8 mouse cellular contexts compared by ENCODE assay signal in the genomic region with DNA sequence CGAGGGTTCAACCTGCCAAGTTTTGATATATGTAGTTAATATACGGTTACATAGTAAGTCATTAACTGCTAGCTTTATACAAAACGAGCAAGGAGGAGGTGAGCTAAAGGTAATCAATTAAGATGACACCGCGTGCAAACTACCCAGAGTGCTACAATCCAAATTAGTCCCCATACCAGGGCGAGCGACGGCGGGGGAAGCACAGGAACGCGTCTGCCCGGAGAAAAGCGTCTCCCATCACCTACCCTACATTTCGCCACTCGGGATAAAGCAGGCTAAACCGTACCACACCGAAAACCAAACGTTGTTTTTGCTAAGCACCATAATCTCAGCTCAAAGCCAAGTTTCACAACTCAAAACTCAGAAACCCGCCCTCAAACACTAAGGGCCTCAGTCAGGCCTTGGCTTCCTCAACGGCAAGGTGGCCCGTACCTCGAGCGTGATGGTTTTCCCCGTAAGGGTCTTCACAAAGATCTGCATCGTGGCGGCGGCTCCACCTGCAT. TPM values are rescaled to one million over a fixed set of nuclear protein-coding genes. Genes with fewer than 3 reads are reported as not detected.
DNase-seq lines count a peak whose midpoint lies in the region; ATAC-seq and TF ChIP-seq lines count a peak whose summit lies in the region.

No protein-coding gene starts in this region.

- no peak for DNase-seq in heart, adult 18-20 months
- no peak for DNase-seq in MEL (ENCODE audit: low read depth, low spot score)
- peak; percentile 51 for DNase-seq in gonadal fat pad, adult 2 months (ENCODE audit: low read depth)
- DNase-seq in layer of hippocampus, postnatal 25 days (ENCODE audit: extremely low spot score in 1 of 2, low spot score in 1 of 2), result no peak
- DNase-seq in ovary, postnatal 10 days (ENCODE audit: low spot score), result no peak
- no peak for DNase-seq in B cell, adult 2 months

- no peak for TF ChIP-seq RAD21 in MEL (IDR thresholded peaks at IDR 0.05; ENCODE audit: low read depth, low read length)

- peak overlapping the region; percentile 97 for H3K9ac ChIP-seq in heart, embryonic 14.5 days (ENCODE audit: low read length)
- peak overlapping the region; percentile 97 for H3K9ac ChIP-seq in MEL (ENCODE audit: control insufficient read depth, low read depth, low read length, poor library complexity, severe bottlenecking)

- H3K27me3 ChIP-seq in heart, embryonic 14.5 days (ENCODE audit: control insufficient read depth, insufficient read depth, low read length), result no peaks in the 10 kb centered on the region
- H3K27me3 ChIP-seq in MEL (ENCODE audit: control insufficient read depth in 1 of 2, insufficient read depth in 2 of 2, low read length in 2 of 2), result no peaks in the 10 kb centered on the region
- H3K27me3 ChIP-seq in megakaryocyte, embryonic 14.5 days (replicated peaks), result no peaks in the 10 kb centered on the region

- no peak for TF ChIP-seq EP300 in MEL (IDR thresholded peaks at IDR 0.05; ENCODE audit: low read depth in 1 of 2, low read length in 2 of 2)

- peak; percentile 7 to 69; a peak in 3 of 4 replicates for TF ChIP-seq POLR2A in MEL (IDR thresholded peaks at IDR 0.05; ENCODE audit: control insufficient read depth in 1 of 2, insufficient read depth in 1 of 2, low read depth in 1 of 2, low read length in 2 of 2, poor library complexity in 1 of 2)

- TF ChIP-seq CTCF in MEL (IDR thresholded peaks at IDR 0.05 in 2 of 3, conservative IDR thresholded peaks at IDR 0.05 in 1 of 3; ENCODE audit: control insufficient read depth in 1 of 3, insufficient read depth in 1 of 3, low read depth in 2 of 3, low read length in 3 of 3, poor library complexity in 1 of 3, severe bottlenecking in 1 of 3), result no peak

- H3K4me1 ChIP-seq in heart, embryonic 14.5 days (ENCODE audit: control insufficient read depth in 2 of 2, insufficient read depth in 2 of 2, low read length in 2 of 2), result peaks cover 0 to 6% of the 10 kb centered on the region in 2 experiments; a peak in 2 of 4 replicates
- peaks cover 4 to 17% of the 10 kb centered on the region in 2 experiments for H3K4me1 ChIP-seq in MEL (ENCODE audit: control insufficient read depth in 1 of 2, insufficient read depth in 2 of 2, low read length in 2 of 2)
- H3K4me1 ChIP-seq in megakaryocyte, embryonic 14.5 days, result peaks cover 22% of the 10 kb centered on the region

- H3K27ac ChIP-seq in heart, embryonic 14.5 days (replicated peaks in 1 of 2; ENCODE audit: control insufficient read depth in 1 of 2, insufficient read depth in 1 of 2, low read depth in 2 of 2, low read length in 2 of 2), result peak overlapping the region; percentile 72 to 78
- H3K27ac ChIP-seq in MEL (ENCODE audit: control insufficient read depth, low read depth, low read length), result peak overlapping the region; percentile 95

- no peak for ATAC-seq in heart, embryonic 14.5 days (ENCODE audit: insufficient number of reproducible peaks, insufficient read depth, low FRiP score, low read depth)

- H3K36me3 ChIP-seq in heart, embryonic 14.5 days (ENCODE audit: control insufficient read depth, insufficient read depth, low read length), result peaks cover 44% of the 10 kb centered on the region
- peaks cover 26 to 33% of the 10 kb centered on the region in 2 experiments for H3K36me3 ChIP-seq in MEL (ENCODE audit: control insufficient read depth in 1 of 2, insufficient read depth in 2 of 2, low read length in 2 of 2)
- peaks cover 38% of the 10 kb centered on the region for H3K36me3 ChIP-seq in megakaryocyte, embryonic 14.5 days (replicated peaks; ENCODE audit: low read length)

- under 1% methylated on average over 27 of the region's 27 CpGs for WGBS in heart, embryonic 14.5 days

- H3K4me3 ChIP-seq in heart, embryonic 14.5 days (ENCODE audit: control insufficient read depth in 1 of 2, insufficient read depth in 1 of 2, low read depth in 1 of 2, low read length in 2 of 2), result peak overlapping the region; percentile 69 to 79
- H3K4me3 ChIP-seq in MEL (ENCODE audit: control insufficient read depth in 1 of 2, insufficient read depth in 1 of 2, low read depth in 2 of 2, low read length in 2 of 2), result peak overlapping the region; percentile 75 to 99
- H3K4me3 ChIP-seq in megakaryocyte, embryonic 14.5 days (replicated peaks), result peak overlapping the region; percentile 97

- H3K4me2 ChIP-seq in heart, embryonic 14.5 days (ENCODE audit: low read length), result peak overlapping the region; percentile 82

- H3K9me3 ChIP-seq in heart, embryonic 14.5 days (ENCODE audit: control insufficient read depth, low read length), result no peaks in the 10 kb centered on the region
- no peaks in the 10 kb centered on the region for H3K9me3 ChIP-seq in MEL (replicated peaks; ENCODE audit: insufficient read depth, low read length)
- H3K9me3 ChIP-seq in megakaryocyte, embryonic 14.5 days, result no peaks in the 10 kb centered on the region

- peaks cover 26% of the 10 kb centered on the region for H3K79me2 ChIP-seq in MEL (ENCODE audit: control insufficient read depth, insufficient read depth, low read length, poor library complexity)

TF ChIP-seq in MEL, 35 proteins besides CTCF, POLR2A, EP300 and RAD21:
- TF ChIP-seq NELFE (IDR thresholded peaks at IDR 0.05; ENCODE audit: low read depth, low read length) (no peak), POLR2AphosphoS2 (IDR thresholded peaks at IDR 0.05; ENCODE audit: low read length) (peak; percentile 50; the same call in 1 of the 2 replicates), NRF1 (IDR thresholded peaks at IDR 0.05; ENCODE audit: insufficient read depth, low read depth, low read length, poor library complexity, severe bottlenecking) (no peak), KAT2A (conservative IDR thresholded peaks at IDR 0.05; ENCODE audit: low read depth, low read length) (no peak), SMC3 (IDR thresholded peaks at IDR 0.05; ENCODE audit: low read depth, low read length) (peak; percentile 14; the same call in 1 of the 2 replicates), E2F4 (IDR thresholded peaks at IDR 0.05; ENCODE audit: borderline replicate concordance, low read depth, low read length) (no peak; the same call in 1 of the 2 replicates), UBTF (IDR thresholded peaks at IDR 0.05; ENCODE audit: borderline replicate concordance, insufficient read depth, low read depth, low read length) (0 out of 2 replicates have a peak, but pooled peaks have one; percentile 56), POLR2AphosphoS5 (IDR thresholded peaks at IDR 0.05; ENCODE audit: borderline replicate concordance, low read depth, low read length) (peak; percentile 74; the same call in 1 of the 2 replicates), CHD1 (IDR thresholded peaks at IDR 0.05; ENCODE audit: low read depth, low read length) (peak; percentile 83)
TF ChIP-seq in MEL: peak in this region for 5.

RNA-seq across cellular contexts. Expression of a gene that starts 0.5 kb away (rescaled TPM):
- polyA plus RNA-seq in heart, embryonic 14.5 days (2014; fragmentation: Nextera tagmentation; extraction: Ambion mirVana), result 0.20 and 0.61 TPM in 2 replicates
- not detected for total RNA-seq in heart, adult 18-20 months (2021)
- total RNA-seq in MEL (2012; rRNA removed), result 0.26 and 0.62 TPM in 2 replicates
- under 1 TPM in 1 of 2 experiments, not detected in 1; 0.08 TPM for polyA plus RNA-seq in MEL (2012; ENCODE audit: insufficient read depth in 1 of 2, insufficient read length in 2 of 2, low read depth in 1 of 2, low replicate concordance in 2 of 2, missing spikeins in 1 of 2)
- 0.15 and 0.32 TPM in 2 replicates for polyA plus RNA-seq in gonadal fat pad, adult 2 months (2012; rRNA removed)
- not detected in 2 replicates for polyA plus RNA-seq in megakaryocyte, embryonic 14.5 days (2012; ENCODE audit: insufficient read depth, low replicate concordance)
- total RNA-seq in layer of hippocampus, postnatal 25 days (2021), result under 1 TPM in 1 of 2 experiments, not detected in 1; 0.19 TPM

RNA-seq across cellular contexts. Expression of a gene that starts 0.6 kb away (rescaled TPM):
- 724 and 803 TPM in 2 replicates for polyA plus RNA-seq in heart, embryonic 14.5 days (2014; fragmentation: Nextera tagmentation; extraction: Ambion mirVana)
- 100 to 1,000 TPM; 497 to 519 TPM for total RNA-seq in heart, adult 18-20 months (2021)
- total RNA-seq in MEL (2012; rRNA removed), result 1,978 and 2,403 TPM in 2 replicates
- polyA plus RNA-seq in MEL (2012; ENCODE audit: insufficient read depth in 1 of 2, insufficient read length in 2 of 2, low read depth in 1 of 2, low replicate concordance in 2 of 2, missing spikeins in 1 of 2), result 1,000 to 10,000 TPM in 1 of 2 experiments, 100 to 1,000 TPM in 1; 560 to 1,339 TPM
- polyA plus RNA-seq in gonadal fat pad, adult 2 months (2012; rRNA removed), result 196 and 207 TPM in 2 replicates
- polyA plus RNA-seq in megakaryocyte, embryonic 14.5 days (2012; ENCODE audit: insufficient read depth, low replicate concordance), result 9.5 and 110 TPM in 2 replicates
- 100 to 1,000 TPM; 414 to 516 TPM for total RNA-seq in layer of hippocampus, postnatal 25 days (2021)

RNA-seq across cellular contexts. Expression of a gene that starts 21.1 kb away (rescaled TPM):
- polyA plus RNA-seq in heart, embryonic 14.5 days (2014; fragmentation: Nextera tagmentation; extraction: Ambion mirVana), result 35.7 and 42.5 TPM in 2 replicates
- 10 to 100 TPM; 59.2 to 63.6 TPM for total RNA-seq in heart, adult 18-20 months (2021)
- 32.7 and 38.2 TPM in 2 replicates for total RNA-seq in MEL (2012; rRNA removed)
- 100 to 1,000 TPM in 1 of 2 experiments, 10 to 100 TPM in 1; 22.5 to 161 TPM for polyA plus RNA-seq in MEL (2012; ENCODE audit: insufficient read depth in 1 of 2, insufficient read length in 2 of 2, low read depth in 1 of 2, low replicate concordance in 2 of 2, missing spikeins in 1 of 2)
- polyA plus RNA-seq in gonadal fat pad, adult 2 months (2012; rRNA removed), result 11.1 and 12.3 TPM in 2 replicates
- 2.6 TPM in 1 of 2 replicates, not detected in the other for polyA plus RNA-seq in megakaryocyte, embryonic 14.5 days (2012; ENCODE audit: insufficient read depth, low replicate concordance)
- 10 to 100 TPM; 34.0 to 34.5 TPM for total RNA-seq in layer of hippocampus, postnatal 25 days (2021)

RNA-seq across cellular contexts. Expression of a gene that starts 32.5 kb away (rescaled TPM):
- 26.0 and 30.9 TPM in 2 replicates for polyA plus RNA-seq in heart, embryonic 14.5 days (2014; fragmentation: Nextera tagmentation; extraction: Ambion mirVana)
- 10 to 100 TPM; 22.8 to 26.5 TPM for total RNA-seq in heart, adult 18-20 months (2021)
- total RNA-seq in MEL (2012; rRNA removed), result 46.9 and 51.7 TPM in 2 replicates
- polyA plus RNA-seq in MEL (2012; ENCODE audit: insufficient read depth in 1 of 2, insufficient read length in 2 of 2, low read depth in 1 of 2, low replicate concordance in 2 of 2, missing spikeins in 1 of 2), result 10 to 100 TPM in 1 of 2 experiments, not detected in 1; 48.7 TPM
- 3.8 and 6.8 TPM in 2 replicates for polyA plus RNA-seq in gonadal fat pad, adult 2 months (2012; rRNA removed)
- 7.7 TPM in 1 of 2 replicates, not detected in the other for polyA plus RNA-seq in megakaryocyte, embryonic 14.5 days (2012; ENCODE audit: insufficient read depth, low replicate concordance)
- total RNA-seq in layer of hippocampus, postnatal 25 days (2021), result 1 to 10 TPM; 3.8 to 6.1 TPM
